Mouse (Mus musculus) intestine, embryonic 16.5 days (tissue): Measurements from ENCODE around the gene 4930404N11Rik. TPM values are rescaled to one million over a fixed set of nuclear protein-coding genes. Genes with fewer than 3 reads are reported as not detected.
A peak's percentile ranks its signal among the peaks of the same experiment; 100 is the strongest.

Experiments
- ATAC-seq: fragments of 200-750 bp; cut with Nextera tagmentation; 2 replicates; pipeline ENCODE4 v1.8.0; 2017; ENCODE audit warnings: moderate TSS enrichment, moderate library complexity
- H3K27ac ChIP-seq: fragments of 300-500 bp; sonication (generic); 2 replicates; pipeline ENCODE4 v1.5.1; 2014; ENCODE audit warnings: mild to moderate bottlenecking, low read length
- H3K27me3 ChIP-seq: fragments of 300-500 bp; sonication (generic); replicated peaks from 2 replicates; pipeline ENCODE4 v1.6.1; 2014; ENCODE audit warnings: low read length, control low read depth, mixed read lengths; ENCODE audit not compliant: control insufficient read depth, insufficient read depth
- H3K36me3 ChIP-seq: fragments of 300-500 bp; sonication (generic); 2 replicates; pipeline ENCODE4 v1.6.1; 2014; ENCODE audit warnings: low read length, control low read depth; ENCODE audit not compliant: control insufficient read depth, insufficient read depth
- H3K4me1 ChIP-seq: fragments of 300-500 bp; sonication (generic); 2 replicates; pipeline ENCODE4 v1.6.1; 2014; ENCODE audit warnings: low read length, control low read depth, mixed read lengths; ENCODE audit not compliant: control insufficient read depth, insufficient read depth
- H3K4me2 ChIP-seq: fragments of 300-500 bp; sonication (generic); 2 replicates; pipeline ENCODE4 v1.6.1; 2014; ENCODE audit warnings: low read depth, low read length, control low read depth
- H3K4me3 ChIP-seq: fragments of 300-500 bp; sonication (generic); 2 replicates; pipeline ENCODE4 v1.5.1; 2014; ENCODE audit warnings: mild to moderate bottlenecking, low read length
- H3K9ac ChIP-seq: fragments of 300-500 bp; sonication (generic); 2 replicates; pipeline ENCODE4 v1.6.1; 2014; ENCODE audit warnings: low read depth, low read length
- H3K9me3 ChIP-seq: fragments of 300-500 bp; sonication (generic); 2 replicates; pipeline ENCODE4 v1.6.1; 2016; ENCODE audit warnings: low read length, control low read depth; ENCODE audit not compliant: control insufficient read depth
- WGBS: fragments of 180-500 bp; shearing (Covaris S2); extraction: QIAGEN DNeasy Blood & Tissue Kit; methylation state at CpG from one replicate; pipeline ENCODE4 v1.1.7; 2014; 5-methylcytosine and 5-hydroxymethylcytosine counted together
- polyA plus RNA-seq: library from polyadenylated mRNA; unstranded; fragments of >200 nt; fragmentation: Nextera tagmentation; extraction: Ambion mirVana; gene quantifications from 2 replicates; pipeline ENCODE4 v1.2.1, GENCODE M21; 2015

4930404N11Rik gene
- polyA plus RNA-seq, 1 experiment from 2014 or later = 1.4 TPM

DNA sequence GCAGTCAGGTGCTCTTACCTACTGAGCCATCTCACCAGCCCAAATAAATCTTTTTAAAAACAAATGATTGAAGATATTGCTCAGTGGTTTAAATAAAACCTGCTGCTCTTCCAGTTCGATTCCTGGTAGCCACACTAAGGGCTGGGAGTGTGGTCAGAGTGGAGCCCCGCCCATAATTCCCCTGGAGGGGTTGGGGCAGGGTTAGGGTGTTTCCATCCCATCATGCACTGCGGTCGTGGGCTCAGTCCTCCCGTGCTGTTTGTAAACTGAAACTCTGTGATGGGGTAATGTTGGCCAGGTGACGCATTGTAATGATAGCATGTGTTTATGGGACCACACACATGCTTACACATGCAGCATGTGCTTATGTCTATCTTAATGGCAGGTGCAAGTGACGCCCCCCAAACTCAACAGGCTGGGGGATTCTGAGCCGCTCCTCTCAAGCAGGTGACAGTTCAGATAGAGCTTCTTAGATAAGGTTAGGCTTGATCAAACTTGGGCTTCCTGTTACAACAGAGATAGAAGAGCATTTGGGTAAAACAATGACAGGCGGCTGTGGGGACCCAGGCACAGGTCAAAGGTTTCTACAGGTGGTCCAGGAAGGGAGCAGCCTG is 13.8 kb downstream of the 4930404N11Rik start:
- peaks cover 40% of the 10 kb centered on the region for H3K4me1 ChIP-seq
- H3K9me3 ChIP-seq = no peaks in the 10 kb centered on the region
- peak overlapping the region; percentile 72 for H3K27ac ChIP-seq
- no peak for ATAC-seq
- no peaks in the 10 kb centered on the region for H3K36me3 ChIP-seq
- H3K4me2 ChIP-seq = 0 out of 2 replicates have a peak overlapping the region, but pooled peaks have one; percentile 4
- H3K4me3 ChIP-seq = no peak overlapping the region
- H3K9ac ChIP-seq = peak overlapping the region; percentile 29; the same call in 1 of the 2 replicates
- H3K27me3 ChIP-seq = no peaks in the 10 kb centered on the region
- WGBS = 19% methylated on average over 9 of the region's 9 CpGs

DNA sequence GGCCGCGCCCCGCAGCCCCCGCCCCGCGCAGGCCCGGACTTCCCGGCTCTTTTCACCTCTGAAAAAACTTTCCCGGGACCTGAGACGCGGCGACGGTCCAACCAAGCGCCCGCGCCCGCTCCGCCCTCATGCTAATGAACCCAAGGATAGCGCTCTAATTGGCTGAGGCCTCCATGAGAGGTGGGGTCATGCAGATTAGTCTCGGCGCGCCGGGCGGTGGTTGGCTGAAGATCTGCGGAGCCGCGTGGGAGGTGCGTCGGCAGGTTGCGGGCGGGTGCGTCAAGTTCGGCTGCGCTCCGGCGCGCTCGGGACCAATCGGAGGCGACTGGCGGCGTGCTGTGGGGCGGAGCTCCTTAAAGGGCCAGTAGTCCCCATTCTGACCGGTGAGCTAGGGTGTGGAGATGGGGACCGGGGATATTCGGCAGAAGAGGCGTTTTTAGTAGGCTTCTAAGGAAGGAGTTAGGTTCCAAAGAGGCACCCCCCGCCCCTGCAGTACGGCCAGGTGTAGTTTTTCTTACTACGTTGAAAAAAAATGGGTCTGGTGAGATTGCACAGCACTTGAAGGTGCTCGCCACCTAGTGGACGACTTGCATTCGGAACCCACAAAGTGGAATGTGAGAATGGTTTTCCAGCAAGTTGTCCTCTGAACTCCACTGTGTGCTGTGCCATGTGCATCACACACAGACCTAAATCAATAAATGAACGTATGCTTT is 15.1 kb downstream of the 4930404N11Rik start, which contains the start of gene Hmg20b:
Gene Hmg20b (minus strand): TSS at position 130 of the 713 bp plus-strand sequence.
- under 1% methylated on average over 54 of the region's 54 CpGs for WGBS
- Histone ChIP-seq H3K27me3 (no peaks in the 10 kb centered on the region), H3K36me3 (no peaks in the 10 kb centered on the region), H3K4me3 (peak within 1 kb of the TSS; percentile 86), H3K27ac (peak within 1 kb of the TSS; percentile 87), H3K4me1 (peaks cover 41% of the 10 kb centered on the region), H3K9ac (peak within 1 kb of the TSS; percentile 88), H3K9me3 (no peaks in the 10 kb centered on the region), H3K4me2 (peak within 1 kb of the TSS; percentile 88)
- peak; percentile 92 for ATAC-seq

DNA sequence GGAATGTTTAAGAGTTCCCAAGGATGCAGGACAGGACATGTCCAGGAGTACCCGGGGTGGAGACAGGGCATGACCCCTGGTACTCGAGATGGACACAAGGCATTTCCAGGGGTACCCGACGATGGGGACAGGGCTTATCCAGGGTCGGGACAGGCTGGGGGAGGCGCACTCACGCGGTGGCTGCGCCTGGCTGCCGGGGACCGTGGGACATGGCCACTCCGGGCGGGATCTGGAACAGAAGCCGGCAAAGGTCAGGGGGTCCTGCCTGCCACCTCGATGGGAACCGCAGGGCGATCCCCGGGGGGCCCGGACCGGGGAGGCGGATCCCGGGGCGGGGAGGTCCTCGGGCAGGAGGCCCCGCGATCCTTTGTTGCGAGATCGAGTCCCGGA is 15.7 kb downstream of the 4930404N11Rik start:
- Histone ChIP-seq H3K36me3 (no peaks in the 10 kb centered on the region), H3K4me3 (peak overlapping the region; percentile 86), H3K9ac (peak overlapping the region; percentile 88), H3K9me3 (no peaks in the 10 kb centered on the region), H3K27ac (peak overlapping the region; percentile 87), H3K4me1 (peaks cover 41% of the 10 kb centered on the region), H3K4me2 (peak overlapping the region; percentile 88), H3K27me3 (0 out of 2 replicates have a peak, but pooled peaks cover 2% of the 10 kb centered on the region)
- WGBS = under 1% methylated on average over 29 of the region's 29 CpGs
- ATAC-seq = peak; percentile 16; the same call in 1 of the 2 replicates

DNA sequence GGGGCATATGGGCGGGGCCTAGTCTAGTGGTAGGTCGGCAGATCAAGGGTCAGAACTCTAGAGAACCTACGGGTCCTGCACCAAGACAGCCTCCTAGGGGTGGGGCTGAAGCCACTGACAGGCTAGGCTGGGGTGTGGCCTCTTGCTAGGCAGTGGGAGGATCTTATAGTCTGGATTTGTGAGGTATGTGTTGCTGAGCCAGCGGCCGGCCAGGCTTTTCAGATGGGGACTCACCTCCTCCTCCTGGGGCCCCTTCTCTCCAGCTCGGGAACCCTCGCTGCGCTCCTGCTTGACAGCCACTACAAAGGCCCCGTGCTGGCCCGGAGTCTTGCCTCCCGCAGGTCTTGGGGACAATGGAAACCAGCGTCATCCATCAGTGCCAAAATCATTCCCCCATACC is 16.5 kb downstream of the 4930404N11Rik start:
- Histone ChIP-seq H3K36me3 (no peaks in the 10 kb centered on the region), H3K9me3 (no peaks in the 10 kb centered on the region), H3K27me3 (peaks cover 2% of the 10 kb centered on the region; the same call in 1 of the 2 replicates), H3K4me2 (peak overlapping the region; percentile 88), H3K4me1 (peaks cover 33% of the 10 kb centered on the region), H3K4me3 (peak overlapping the region; percentile 86), H3K9ac (peak overlapping the region; percentile 88), H3K27ac (peak overlapping the region; percentile 87)
- 6% methylated on average over 12 of the region's 12 CpGs for WGBS
- ATAC-seq = peak; percentile 38

DNA sequence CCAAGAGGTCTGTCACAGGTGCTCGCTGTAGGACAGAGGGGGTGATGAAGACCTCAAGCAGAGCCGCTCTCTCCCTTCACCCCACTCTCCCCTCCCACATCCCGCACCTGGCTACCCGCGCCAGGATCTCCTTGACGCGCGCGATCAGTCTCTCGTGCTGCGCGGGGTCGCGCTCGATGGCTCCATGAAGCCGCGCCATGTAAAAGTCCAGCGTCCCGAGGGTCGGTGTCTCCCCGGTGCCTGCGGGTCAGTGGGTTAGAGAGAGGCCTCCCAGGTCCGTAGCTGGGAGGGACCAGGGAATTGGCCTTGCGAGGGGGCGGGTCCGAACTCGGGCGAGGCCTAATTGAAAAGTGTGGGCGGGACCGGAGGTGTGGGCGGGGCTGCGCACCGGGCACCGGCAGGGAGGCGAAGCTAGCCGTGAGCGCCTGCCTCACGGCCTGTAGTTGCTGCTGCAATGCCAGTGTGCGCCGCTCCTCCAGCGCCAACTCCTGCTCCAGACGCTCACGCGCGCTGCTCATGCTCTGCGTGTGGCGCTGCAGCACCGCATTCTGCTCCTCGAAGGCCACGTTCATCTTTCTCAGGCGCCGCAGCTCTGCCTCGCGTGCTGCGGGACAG is 19.1 kb downstream of the 4930404N11Rik start:
- peak; percentile 14 for ATAC-seq
- Histone ChIP-seq H3K4me2 (peak overlapping the region; percentile 68), H3K27me3 (peaks cover 13% of the 10 kb centered on the region; the same call in 1 of the 2 replicates), H3K4me3 (peak overlapping the region; percentile 45), H3K9me3 (no peaks in the 10 kb centered on the region), H3K4me1 (peaks cover 37% of the 10 kb centered on the region), H3K9ac (peak overlapping the region; percentile 60), H3K36me3 (no peaks in the 10 kb centered on the region), H3K27ac (peak overlapping the region; percentile 69)
- WGBS = 13% methylated on average over 55 of the region's 55 CpGs

DNA sequence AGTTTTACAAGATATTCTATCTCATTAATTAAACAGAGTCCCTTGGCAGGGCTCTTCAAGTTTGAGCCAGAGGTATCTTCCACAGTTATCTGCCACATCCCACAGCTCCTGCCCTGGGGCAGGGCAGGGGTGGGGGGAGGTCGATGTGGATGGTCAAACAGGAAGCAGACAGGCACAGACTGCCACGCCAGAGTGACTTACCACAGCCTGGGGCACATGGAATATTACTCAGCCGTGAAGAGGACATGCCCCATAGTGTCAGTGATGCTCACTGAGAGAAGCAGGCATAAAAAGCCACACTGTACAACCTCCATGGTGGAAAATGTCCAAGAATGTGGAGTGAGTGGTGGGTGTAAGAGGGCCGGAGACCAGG is 20.5 kb downstream of the 4930404N11Rik start:
- no peak overlapping the region for H3K4me3 ChIP-seq
- peaks cover 13% of the 10 kb centered on the region; the same call in 1 of the 2 replicates for H3K27me3 ChIP-seq
- no peaks in the 10 kb centered on the region for H3K9me3 ChIP-seq
- WGBS = 90% methylated on average over 4 of the region's 4 CpGs
- no peak overlapping the region for H3K9ac ChIP-seq
- no peak for ATAC-seq
- H3K4me2 ChIP-seq = no peak overlapping the region
- H3K27ac ChIP-seq = no peak overlapping the region
- H3K4me1 ChIP-seq = peaks cover 47% of the 10 kb centered on the region
- no peaks in the 10 kb centered on the region for H3K36me3 ChIP-seq

DNA sequence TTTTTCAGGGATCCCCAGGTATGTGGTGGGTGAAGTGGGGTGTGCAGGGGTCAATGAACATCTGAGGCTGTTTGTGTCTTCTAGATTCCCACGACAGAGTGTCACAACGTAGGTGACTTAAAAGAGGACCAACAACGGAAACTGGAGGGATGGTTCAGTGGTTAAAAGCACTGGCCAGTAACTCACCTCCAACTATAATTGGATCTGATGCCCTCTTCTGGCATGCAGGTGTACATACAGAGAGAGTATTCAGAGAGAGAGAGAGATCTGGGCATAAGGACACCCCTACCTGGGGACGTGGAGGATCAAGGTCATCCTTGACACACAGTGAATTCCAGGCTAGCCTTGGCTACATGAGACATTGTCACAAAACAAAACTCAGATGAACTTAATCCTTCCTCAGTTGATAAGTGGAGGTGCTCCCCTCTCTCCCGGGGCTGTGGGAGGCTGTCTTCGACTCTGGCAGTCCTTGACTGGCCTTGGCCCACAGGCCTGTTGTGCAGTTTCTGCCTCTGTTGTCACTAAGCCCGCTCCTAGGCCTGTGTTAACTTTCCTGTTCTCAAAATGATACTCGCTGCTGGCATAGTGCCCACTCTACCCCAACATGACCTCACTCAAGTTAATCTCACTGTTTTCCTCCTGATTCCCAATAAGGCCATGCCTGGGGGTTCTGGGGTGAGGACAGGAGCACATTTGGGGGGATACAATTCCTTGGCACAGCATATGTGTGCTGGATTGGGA is 21.0 kb downstream of the 4930404N11Rik start:
- WGBS = 53% methylated on average over 8 of the region's 8 CpGs
- no peak overlapping the region for H3K4me3 ChIP-seq
- no peak for ATAC-seq
- H3K9ac ChIP-seq = no peak overlapping the region
- H3K27ac ChIP-seq = no peak overlapping the region
- H3K36me3 ChIP-seq = no peaks in the 10 kb centered on the region
- no peak overlapping the region for H3K4me2 ChIP-seq
- peaks cover 13% of the 10 kb centered on the region; the same call in 1 of the 2 replicates for H3K27me3 ChIP-seq
- peaks cover 45% of the 10 kb centered on the region for H3K4me1 ChIP-seq
- H3K9me3 ChIP-seq = no peaks in the 10 kb centered on the region

DNA sequence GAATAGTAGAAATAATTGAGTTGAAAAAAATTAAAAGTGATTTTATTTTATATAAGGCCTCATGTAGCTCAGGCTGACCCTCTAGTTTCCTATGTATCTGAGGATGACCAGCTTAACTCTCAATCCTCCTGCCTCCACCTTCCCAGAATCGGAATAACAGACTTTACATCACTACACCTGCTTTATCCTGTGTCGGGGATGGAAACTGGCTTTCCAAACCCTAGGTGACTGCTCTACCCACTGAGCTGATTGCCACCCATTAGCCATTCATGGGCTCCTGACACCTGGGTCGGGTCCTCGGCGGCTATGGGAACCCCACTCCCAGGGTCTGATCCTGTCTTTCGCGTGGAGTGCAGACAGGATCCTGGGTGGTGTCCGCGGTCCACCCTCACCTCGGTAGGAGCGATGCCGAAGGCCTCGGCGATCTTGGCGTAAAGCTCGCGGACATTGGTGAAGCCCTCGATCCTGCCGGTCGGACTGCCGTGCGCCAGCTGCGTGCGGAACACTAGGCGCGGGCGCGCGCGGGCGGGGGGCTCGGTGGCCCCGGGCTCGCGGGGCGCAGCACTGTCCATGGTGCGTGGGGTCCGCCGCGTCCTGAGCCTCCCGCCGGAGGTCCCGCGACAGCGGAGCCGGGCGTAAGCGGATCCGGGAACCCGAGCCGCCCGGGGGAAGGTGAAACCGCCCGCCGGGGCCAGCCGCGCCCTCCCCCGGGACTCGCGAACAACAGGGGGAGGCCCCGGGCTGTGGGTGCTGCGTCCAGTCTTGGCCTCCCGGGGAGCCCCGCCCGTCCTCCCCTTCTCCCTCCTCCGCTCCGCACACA is 22.7 kb downstream of the 4930404N11Rik start, which contains the start of gene Gipc3:
Gene Gipc3 (minus strand): TSS at position 581 of the 820 bp plus-strand sequence.
- WGBS = 3% methylated on average over 64 of the region's 67 CpGs
- peaks cover 13% of the 10 kb centered on the region; the same call in 1 of the 2 replicates for H3K27me3 ChIP-seq
- no peak for ATAC-seq

More for the DNA sequence above, 22.7 kb downstream of the 4930404N11Rik start, which contains the start of gene Gipc3:
- H3K9ac ChIP-seq = peak within 1 kb of the TSS; percentile 76
- no peak within 1 kb of the TSS for H3K27ac ChIP-seq
- peaks cover 32% of the 10 kb centered on the region for H3K4me1 ChIP-seq
- H3K9me3 ChIP-seq = no peaks in the 10 kb centered on the region
- no peaks in the 10 kb centered on the region for H3K36me3 ChIP-seq
- H3K4me3 ChIP-seq = peak within 1 kb of the TSS; percentile 60
- peak within 1 kb of the TSS; percentile 96 for H3K4me2 ChIP-seq
